Mouse (Mus musculus) lung, embryonic 15.5 days (tissue): ENCODE measurements around the gene Csnk2a2. TPM values are rescaled to one million over a fixed set of nuclear protein-coding genes. Genes with fewer than 3 reads are reported as not detected.

Experiments used
- ATAC-seq: fragments of 200-750 bp; cut with Nextera tagmentation; 2 replicates; pipeline ENCODE4 v1.8.0; 2017; ENCODE audit warnings: moderate number of reproducible peaks, borderline replicate concordance; ENCODE audit not compliant: low FRiP score, low TSS enrichment; ENCODE audit errors: extremely low read depth
- H3K27ac ChIP-seq: fragments of 300-500 bp; sonication (generic); 2 replicates; pipeline ENCODE4 v1.5.1; 2015; ENCODE audit warnings: moderate library complexity, mild to moderate bottlenecking, inconsistent platforms
- H3K27me3 ChIP-seq: fragments of 300-500 bp; sonication (generic); 2 replicates; pipeline ENCODE4 v1.6.1; 2015; ENCODE audit warnings: inconsistent platforms
- H3K36me3 ChIP-seq: fragments of 300-500 bp; sonication (generic); 2 replicates; pipeline ENCODE4 v1.6.1; 2015; ENCODE audit warnings: inconsistent platforms
- H3K4me1 ChIP-seq: fragments of 300-500 bp; sonication (generic); 2 replicates; pipeline ENCODE4 v1.6.1; 2015; ENCODE audit warnings: inconsistent platforms
- H3K4me2 ChIP-seq: fragments of 300-500 bp; sonication (generic); 2 replicates; pipeline ENCODE4 v1.6.1; 2015; ENCODE audit warnings: inconsistent platforms, mild to moderate bottlenecking, moderate library complexity
- H3K4me3 ChIP-seq: fragments of 300-500 bp; sonication (generic); 2 replicates; pipeline ENCODE4 v1.5.1; 2015; ENCODE audit warnings: mild to moderate bottlenecking, inconsistent platforms
- H3K9ac ChIP-seq: fragments of 300-500 bp; sonication (generic); 2 replicates; pipeline ENCODE4 v1.6.1; 2015; ENCODE audit warnings: inconsistent platforms
- H3K9me3 ChIP-seq: fragments of 300-500 bp; sonication (generic); 2 replicates; pipeline ENCODE4 v1.6.1; 2016; ENCODE audit warnings: inconsistent platforms
- WGBS: fragments of 180-500 bp; shearing (Covaris S2); methylation state at CpG from one replicate; pipeline ENCODE4 v1.1.7; 2015; 5-methylcytosine and 5-hydroxymethylcytosine counted together
- polyA plus RNA-seq: library from polyadenylated mRNA; unstranded; fragments of >200 nt; fragmentation: Nextera tagmentation; extraction: Ambion mirVana; gene quantifications from 2 replicates; pipeline ENCODE4 v1.2.1, GENCODE M21; 2015

Csnk2a2 gene
- polyA plus RNA-seq, 1 experiment from 2014 or later: 9.6 TPM

- H3K9ac ChIP-seq: no peak overlapping the region
- H3K9me3 ChIP-seq: no peaks in the 10 kb centered on the region
- no peak overlapping the region for H3K27ac ChIP-seq
- H3K4me1 ChIP-seq: no peaks in the 10 kb centered on the region
- ATAC-seq: no peak
- H3K4me3 ChIP-seq: no peak overlapping the region
- no peaks in the 10 kb centered on the region for H3K27me3 ChIP-seq
- H3K4me2 ChIP-seq: no peak overlapping the region
- H3K36me3 ChIP-seq: peaks cover 66% of the 10 kb centered on the region
- 85% methylated on average over 3 of the region's 3 CpGs for WGBS
These were observed 20.8 kb downstream of the Csnk2a2 start for GRCm38 (mm10) chr8:95468995-95469394.

GRCm38 (mm10) chr8:95466543-95466942 lies 23.3 kb downstream of the Csnk2a2 start:
- Histone ChIP-seq H3K9ac (no peak overlapping the region), H3K4me1 (no peaks in the 10 kb centered on the region), H3K27ac (no peak overlapping the region), H3K27me3 (no peaks in the 10 kb centered on the region), H3K36me3 (peaks cover 46% of the 10 kb centered on the region), H3K4me3 (no peak overlapping the region), H3K9me3 (no peaks in the 10 kb centered on the region), H3K4me2 (no peak overlapping the region)
- ATAC-seq: no peak
- WGBS: 82% methylated on average over 2 of the region's 2 CpGs

GRCm38 (mm10) chr8:95452518-95452917 lies 37.3 kb downstream of the Csnk2a2 start:
- no peak overlapping the region for H3K9ac ChIP-seq
- H3K27me3 ChIP-seq: no peaks in the 10 kb centered on the region
- no peaks in the 10 kb centered on the region for H3K4me1 ChIP-seq
- 62% methylated on average over 8 of the region's 8 CpGs for WGBS
- ATAC-seq: no peak
- no peak overlapping the region for H3K4me3 ChIP-seq
- peaks cover 79% of the 10 kb centered on the region for H3K36me3 ChIP-seq
- H3K27ac ChIP-seq: no peak overlapping the region
- H3K9me3 ChIP-seq: no peaks in the 10 kb centered on the region
- no peak overlapping the region for H3K4me2 ChIP-seq

DNA sequence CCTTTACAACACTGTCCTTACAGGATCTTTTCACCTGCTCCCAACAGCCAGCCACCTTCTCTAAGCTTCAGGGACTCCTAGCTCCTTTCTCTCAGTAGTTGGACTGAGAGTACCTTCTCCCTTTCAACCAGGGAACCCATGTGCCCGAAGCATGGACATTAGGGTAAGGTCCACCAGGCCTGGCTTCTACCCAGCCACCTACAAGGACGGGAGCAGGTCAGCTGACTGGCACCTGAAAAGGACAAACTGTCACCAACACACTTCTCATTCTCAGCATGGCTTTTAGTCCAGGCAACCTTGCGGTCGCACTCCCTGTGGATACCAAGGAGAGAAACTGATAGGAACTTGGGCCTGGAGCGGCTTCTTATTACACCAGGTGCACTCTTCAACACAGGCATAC lies 39.6 kb downstream of the Csnk2a2 start:
- H3K36me3 ChIP-seq: peaks cover 58% of the 10 kb centered on the region
- no peak overlapping the region for H3K4me2 ChIP-seq
- no peak for ATAC-seq
- no peak overlapping the region for H3K9ac ChIP-seq
- H3K4me3 ChIP-seq: no peak overlapping the region
- 93% methylated on average over 5 of the region's 5 CpGs for WGBS
- H3K27ac ChIP-seq: no peak overlapping the region
- no peaks in the 10 kb centered on the region for H3K27me3 ChIP-seq
- H3K9me3 ChIP-seq: no peaks in the 10 kb centered on the region
- H3K4me1 ChIP-seq: no peaks in the 10 kb centered on the region

DNA sequence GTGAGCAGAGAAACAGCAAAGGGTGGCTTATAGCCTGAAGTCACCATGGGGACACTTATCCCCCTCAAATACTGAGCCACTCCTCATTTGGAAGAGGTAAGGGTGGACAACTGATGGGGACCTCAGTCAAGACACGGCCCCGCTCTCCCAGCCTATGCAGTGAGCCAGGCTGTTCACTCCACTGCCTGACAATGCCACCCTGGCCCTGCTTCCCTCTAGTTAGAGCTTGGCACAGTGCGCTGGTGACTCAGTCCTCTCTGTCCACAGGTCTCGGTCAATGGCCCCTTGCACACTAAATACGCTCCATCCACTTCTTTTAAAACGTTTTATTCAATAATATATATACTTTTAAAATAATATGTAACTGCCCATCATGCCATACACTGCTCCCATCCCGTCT lies 42.2 kb downstream of the Csnk2a2 start:
- no peak for ATAC-seq
- no peak overlapping the region for H3K4me2 ChIP-seq
- no peak overlapping the region for H3K4me3 ChIP-seq
- H3K27me3 ChIP-seq: no peaks in the 10 kb centered on the region
- no peak overlapping the region for H3K9ac ChIP-seq
- 86% methylated on average over 7 of the region's 7 CpGs for WGBS
- no peak overlapping the region for H3K27ac ChIP-seq
- H3K4me1 ChIP-seq: no peaks in the 10 kb centered on the region
- peaks cover 34% of the 10 kb centered on the region for H3K36me3 ChIP-seq
- no peaks in the 10 kb centered on the region for H3K9me3 ChIP-seq

DNA sequence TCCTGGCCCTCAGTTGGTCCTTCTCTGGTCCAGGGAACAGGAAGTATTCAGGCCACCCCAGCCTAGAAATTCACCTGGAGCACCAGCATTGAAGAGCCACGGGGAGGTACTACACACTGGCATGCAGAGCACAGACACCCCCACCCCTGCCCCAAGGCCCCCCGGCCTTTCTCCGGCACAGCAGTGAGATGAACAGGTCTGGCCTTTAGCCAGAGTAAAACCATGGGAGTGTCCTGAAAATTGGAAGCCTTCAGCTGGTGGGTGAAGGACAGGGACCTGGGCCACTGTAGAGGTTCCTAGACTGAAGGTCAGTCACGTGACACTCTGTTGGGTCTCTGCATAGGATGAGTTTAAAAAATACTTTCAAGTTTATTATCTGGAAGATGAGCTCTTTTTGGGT lies 44.8 kb downstream of the Csnk2a2 start:
- H3K27me3 ChIP-seq: no peaks in the 10 kb centered on the region
- H3K9ac ChIP-seq: no peak overlapping the region
- H3K4me1 ChIP-seq: no peaks in the 10 kb centered on the region
- H3K27ac ChIP-seq: no peak overlapping the region
- peaks cover 14% of the 10 kb centered on the region; the same call in 1 of the 2 replicates for H3K36me3 ChIP-seq
- H3K4me3 ChIP-seq: no peak overlapping the region
- no peak overlapping the region for H3K4me2 ChIP-seq
- ATAC-seq: no peak
- WGBS: 80% methylated on average over 4 of the region's 4 CpGs
- H3K9me3 ChIP-seq: no peaks in the 10 kb centered on the region

DNA sequence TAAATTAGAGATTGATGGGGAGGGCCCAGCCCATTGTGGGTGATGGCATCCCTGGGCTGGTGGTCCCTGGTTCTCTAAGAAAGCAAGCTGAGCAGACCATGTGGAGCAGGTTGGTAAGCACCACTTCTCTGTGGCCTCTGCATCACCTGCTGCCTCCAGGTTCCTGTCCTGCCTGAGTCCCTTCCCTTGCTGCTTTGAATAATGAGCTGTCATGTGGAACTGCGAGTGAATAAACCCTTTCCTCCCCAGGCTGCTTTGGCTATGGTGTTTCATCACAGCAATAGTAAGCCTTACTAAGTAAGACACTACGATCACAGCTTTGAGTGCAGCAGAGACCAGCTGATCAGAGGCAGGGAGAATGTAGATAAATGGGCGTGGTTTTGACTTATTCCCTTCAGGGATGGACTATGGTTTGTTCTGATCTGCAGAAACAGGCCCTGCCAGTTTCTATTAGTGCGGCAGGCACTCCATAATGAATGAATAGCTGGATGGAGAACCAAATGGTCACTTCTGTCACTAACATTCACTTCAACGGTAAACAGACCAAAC lies 48.3 kb downstream of the Csnk2a2 start:
- Histone ChIP-seq H3K4me2 (no peak overlapping the region), H3K4me1 (no peaks in the 10 kb centered on the region), H3K36me3 (no peaks in the 10 kb centered on the region), H3K4me3 (no peak overlapping the region), H3K27ac (no peak overlapping the region), H3K27me3 (no peaks in the 10 kb centered on the region), H3K9ac (no peak overlapping the region), H3K9me3 (no peaks in the 10 kb centered on the region)
- 35% methylated on average over 5 of the region's 5 CpGs for WGBS
- ATAC-seq: no peak; the same call in 1 of the 2 replicates

DNA sequence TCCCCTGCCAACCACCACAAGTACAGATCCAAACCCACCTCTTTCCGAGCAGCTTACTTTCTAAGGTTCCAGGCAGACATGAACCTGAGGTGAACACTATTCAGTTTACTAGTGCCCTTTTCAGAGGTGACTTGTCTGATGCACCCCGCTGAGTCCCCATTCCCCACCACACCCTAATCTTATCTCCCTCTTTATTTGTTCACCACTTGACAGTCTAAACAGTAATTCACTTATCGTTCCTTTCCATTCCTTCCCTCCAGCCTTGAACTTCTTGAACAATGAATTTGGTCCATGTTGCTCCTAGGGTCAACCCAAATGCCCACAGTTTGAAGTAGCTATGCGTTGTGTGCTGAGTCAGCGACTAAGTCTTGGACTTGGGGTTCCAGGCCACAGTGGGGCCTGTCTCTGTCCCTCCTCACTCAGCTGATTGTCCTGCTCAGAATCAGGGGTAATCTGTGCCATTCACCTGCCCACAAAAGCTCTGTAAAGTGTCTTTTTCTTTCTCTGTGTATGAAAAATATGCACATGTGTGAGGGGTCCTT lies 49.6 kb downstream of the Csnk2a2 start:
- Histone ChIP-seq H3K9ac (no peak overlapping the region), H3K4me1 (no peaks in the 10 kb centered on the region), H3K4me2 (no peak overlapping the region), H3K27ac (no peak overlapping the region), H3K27me3 (no peaks in the 10 kb centered on the region), H3K4me3 (no peak overlapping the region), H3K9me3 (no peaks in the 10 kb centered on the region), H3K36me3 (no peaks in the 10 kb centered on the region)
- WGBS: 50% methylated on average over 5 of the region's 5 CpGs
- ATAC-seq: no peak

- Histone ChIP-seq H3K27ac (no peak overlapping the region), H3K36me3 (no peaks in the 10 kb centered on the region), H3K4me3 (no peak overlapping the region), H3K9me3 (no peaks in the 10 kb centered on the region), H3K4me2 (no peak overlapping the region), H3K4me1 (no peaks in the 10 kb centered on the region), H3K9ac (no peak overlapping the region), H3K27me3 (no peaks in the 10 kb centered on the region)
- WGBS: 89% methylated on average over 2 of the region's 2 CpGs
- ATAC-seq: no peak
These were observed 50.4 kb downstream of the Csnk2a2 start for GRCm38 (mm10) chr8:95439421-95439820.

- ATAC-seq: no peak
- WGBS: 25% methylated on average over 5 of the region's 5 CpGs
- H3K4me2 ChIP-seq: no peak overlapping the region
These were observed 52.4 kb downstream of the Csnk2a2 start for GRCm38 (mm10) chr8:95437341-95437992.

GRCm38 (mm10) chr8:95435930-95436329 lies 53.9 kb downstream of the Csnk2a2 start:
- Histone ChIP-seq H3K4me3 (no peak overlapping the region), H3K4me2 (no peak overlapping the region), H3K27me3 (no peaks in the 10 kb centered on the region), H3K4me1 (peaks cover 24% of the 10 kb centered on the region), H3K27ac (no peak overlapping the region), H3K36me3 (no peaks in the 10 kb centered on the region), H3K9me3 (no peaks in the 10 kb centered on the region), H3K9ac (no peak overlapping the region)
- WGBS: 87% methylated on average over 3 of the region's 3 CpGs
- no peak for ATAC-seq

More at GRCm38 (mm10) chr8:95437341-95437992, 52.4 kb downstream of the Csnk2a2 start:
- Histone ChIP-seq H3K27ac (no peak overlapping the region), H3K9me3 (no peaks in the 10 kb centered on the region), H3K4me3 (no peak overlapping the region), H3K27me3 (no peaks in the 10 kb centered on the region), H3K4me1 (peaks cover 16% of the 10 kb centered on the region), H3K9ac (no peak overlapping the region), H3K36me3 (no peaks in the 10 kb centered on the region)

DNA sequence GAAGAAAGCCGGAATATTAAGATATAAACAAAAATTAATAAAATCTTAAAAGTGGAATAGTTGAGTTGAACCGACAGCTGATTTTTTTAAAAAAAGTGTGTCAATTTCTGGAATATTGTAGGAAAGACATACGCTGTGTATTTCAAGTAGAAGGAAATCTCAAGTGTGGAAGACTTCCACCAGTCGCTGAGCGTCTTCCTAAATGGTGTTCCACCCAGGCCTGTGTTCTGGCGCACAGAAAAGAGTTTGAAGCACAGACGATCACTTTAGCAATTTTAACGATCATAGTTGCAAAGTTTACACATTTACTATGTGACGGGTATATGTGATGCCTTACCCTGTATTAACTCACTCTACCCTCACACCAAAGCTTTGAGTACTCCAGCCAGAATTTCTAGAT lies 54.4 kb downstream of the Csnk2a2 start:
- no peak for ATAC-seq
- Histone ChIP-seq H3K27me3 (no peaks in the 10 kb centered on the region), H3K9ac (no peak overlapping the region), H3K4me1 (peaks cover 29% of the 10 kb centered on the region), H3K27ac (no peak overlapping the region), H3K9me3 (no peaks in the 10 kb centered on the region), H3K4me2 (peak overlapping the region; percentile 72), H3K4me3 (peak overlapping the region; percentile 96; the same call in 1 of the 2 replicates), H3K36me3 (no peaks in the 10 kb centered on the region)
- WGBS: 87% methylated on average over 9 of the region's 9 CpGs
